Mouse (Mus musculus): ENCODE measurements around the gene Rere.

The Rere gene

DNA sequence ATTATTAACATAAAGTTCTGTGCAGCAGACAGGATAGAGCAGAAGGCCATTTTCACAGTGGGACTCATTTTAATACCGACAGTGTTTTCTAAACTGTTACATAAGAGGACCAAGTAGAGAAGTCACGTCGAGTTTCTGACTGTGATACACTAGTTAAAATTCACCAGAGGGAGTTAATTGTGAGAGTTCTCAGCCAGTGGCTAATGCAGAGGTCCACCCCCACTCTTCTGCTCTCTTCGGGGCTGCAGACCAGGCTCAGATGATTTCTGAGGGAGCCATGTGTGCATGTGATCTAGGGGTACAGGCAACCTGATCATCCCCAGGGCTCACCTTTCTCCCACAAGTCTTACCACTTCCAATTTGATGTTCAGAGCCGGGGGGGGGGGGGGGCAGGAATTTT lies 281.8 kb downstream of the Rere start:
- DNase-seq = no peak

- peak; percentile 86 to 90 for DNase-seq
Measured at GRCm38 (mm10) chr4:150566193-150566592, 284.7 kb downstream of the Rere start.

- peak; percentile 74 to 78 for DNase-seq
Measured at GRCm38 (mm10) chr4:150568318-150569134, 287.1 kb downstream of the Rere start.

DNA sequence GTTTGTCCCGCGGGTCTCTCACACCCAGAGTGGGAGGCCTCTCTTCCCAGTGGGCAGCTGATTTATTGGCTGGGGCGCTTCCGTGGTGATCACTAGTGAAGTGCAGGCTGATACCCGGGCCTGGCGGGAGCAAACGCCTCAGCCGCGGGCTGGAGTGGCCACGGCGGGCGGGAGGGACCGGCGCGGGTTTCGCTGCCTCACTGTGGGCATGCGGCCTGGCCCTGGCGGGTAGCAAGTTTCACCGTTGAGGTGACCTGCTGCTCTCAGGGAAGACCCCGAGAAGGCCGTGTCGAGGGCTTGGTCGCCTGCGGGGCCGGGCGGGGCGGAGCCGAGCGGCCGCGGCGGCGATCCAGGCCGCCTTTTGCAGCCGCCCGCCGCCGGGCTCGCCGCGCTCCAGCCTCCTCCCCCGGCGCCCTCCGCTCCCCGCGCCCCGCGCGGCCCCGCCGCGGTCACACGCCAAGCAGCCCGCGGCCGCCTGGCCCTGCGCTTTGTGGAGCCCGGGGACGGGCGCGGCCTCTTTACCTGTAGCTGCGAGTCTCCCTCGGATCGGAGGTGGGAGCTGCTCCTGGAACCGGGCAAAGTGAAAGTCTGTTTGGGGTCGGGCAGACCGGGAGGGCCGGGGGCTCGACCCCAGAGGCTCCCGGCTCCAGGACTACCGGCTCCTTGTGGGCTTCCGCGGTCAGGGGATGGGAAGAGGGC lies 287.8 kb downstream of the Rere start:
- peak; percentile 75 to 82 for DNase-seq

DNA sequence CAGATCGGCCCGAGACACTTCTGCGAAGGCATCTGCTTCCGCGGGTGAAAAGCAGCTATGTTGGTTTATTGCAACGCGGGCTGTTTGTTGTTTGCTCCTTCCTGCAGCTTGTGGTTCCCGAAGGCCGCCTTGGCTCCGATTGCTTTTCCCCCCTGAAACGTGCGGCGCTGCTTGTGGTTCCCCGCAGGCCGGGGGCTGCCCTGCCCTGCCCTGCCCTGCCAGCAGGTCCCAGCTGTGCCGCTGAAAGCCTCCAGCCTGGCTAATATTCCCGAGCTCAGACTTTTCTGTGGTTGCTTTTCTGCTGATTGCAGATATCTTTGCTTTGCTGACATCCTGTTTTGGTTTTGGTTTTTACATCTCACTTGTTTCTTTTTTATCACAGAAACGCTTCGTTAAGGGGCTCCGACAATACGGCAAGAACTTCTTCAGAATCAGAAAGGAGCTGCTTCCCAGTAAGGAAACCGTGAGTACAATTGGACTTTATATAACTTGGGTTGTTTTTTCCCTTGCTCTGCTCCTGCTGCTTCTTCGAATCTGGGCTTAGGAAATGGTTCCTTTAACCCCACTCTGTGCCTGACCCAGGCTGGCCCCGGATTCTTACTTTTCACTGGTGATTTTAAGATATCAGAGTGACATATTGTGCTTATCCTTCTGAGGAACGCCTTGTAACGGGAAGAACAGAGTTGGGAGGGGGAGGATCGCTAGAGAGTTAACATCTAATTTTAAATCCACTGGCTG lies 288.6 kb downstream of the Rere start:
- peak in 1 of 2 experiments; percentile 45 for DNase-seq

DNA sequence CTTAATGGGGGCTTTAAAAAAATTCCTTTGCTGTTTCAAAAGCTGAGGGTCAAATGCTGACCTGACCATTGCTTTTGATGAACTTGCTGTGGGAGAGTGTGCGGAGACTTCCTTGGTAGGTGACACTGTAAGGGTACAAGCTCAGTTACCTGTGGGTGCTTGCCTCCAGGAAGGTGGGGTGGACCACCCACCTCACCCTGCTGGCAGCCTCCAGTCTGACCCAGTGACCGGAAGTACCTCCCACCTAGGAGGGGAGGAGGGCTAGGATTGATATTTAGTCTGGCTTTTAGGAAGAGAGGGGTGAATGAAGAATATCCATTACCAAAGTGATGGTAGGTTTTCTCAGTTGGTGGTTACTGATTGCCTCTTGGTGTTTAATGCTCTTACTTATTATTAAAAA lies 289.3 kb downstream of the Rere start:
- no peak for DNase-seq

DNA sequence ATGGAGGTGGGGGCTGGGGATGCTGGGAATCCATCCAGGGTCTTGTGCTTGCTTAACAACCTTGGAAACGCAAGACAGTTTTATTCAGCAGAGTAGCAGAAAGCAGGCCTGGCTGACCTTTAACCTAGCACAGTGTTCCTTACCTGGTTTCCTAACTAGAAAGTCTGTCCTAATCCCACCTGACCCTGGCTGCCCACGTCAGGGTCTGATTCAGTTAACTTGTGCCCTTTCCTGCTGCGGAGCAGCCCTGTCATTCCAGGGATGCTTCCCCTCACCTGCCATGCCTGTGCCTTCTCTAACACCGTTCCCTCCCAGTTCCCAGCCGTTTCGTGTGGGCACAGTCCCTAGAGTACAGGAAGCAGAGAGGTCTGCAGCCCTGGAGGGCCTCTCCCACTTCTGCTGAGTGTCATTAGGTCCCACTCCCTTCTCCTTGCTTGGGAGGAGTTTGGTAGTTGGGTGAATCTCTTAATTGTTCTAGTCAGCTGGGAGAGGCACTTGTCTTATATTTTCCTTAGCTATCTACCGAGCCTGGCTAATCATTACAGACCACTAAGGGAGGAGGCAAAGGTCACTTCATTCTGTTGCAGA lies 290.8 kb downstream of the Rere start:
- no peak for DNase-seq

DNA sequence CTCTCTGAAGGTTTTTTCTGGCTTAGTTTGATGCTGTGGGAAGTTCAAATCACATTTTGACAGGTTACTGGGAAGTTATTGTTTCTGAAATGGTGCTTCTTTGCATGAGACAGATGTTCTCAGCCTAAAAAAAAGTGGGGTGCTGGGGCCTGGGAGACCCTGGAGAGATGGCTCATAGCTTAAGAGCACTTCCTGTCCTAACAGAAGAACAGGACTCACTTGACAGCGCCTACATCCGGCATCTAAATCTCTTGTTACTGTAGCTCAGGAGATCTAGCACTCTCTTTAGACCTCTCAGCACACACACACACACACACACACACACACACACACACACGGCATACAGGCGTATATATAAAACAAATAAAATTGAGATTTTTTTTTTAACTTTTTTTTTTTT lies 291.5 kb downstream of the Rere start:
- peak; percentile 42 to 46 for DNase-seq

GRCm38 (mm10) chr4:150575363-150576092 lies 294.1 kb downstream of the Rere start:
- no peak for DNase-seq

- no peak for DNase-seq
Measured at GRCm38 (mm10) chr4:150576339-150576738, 294.9 kb downstream of the Rere start.

- no peak for DNase-seq
Measured at GRCm38 (mm10) chr4:150578021-150578420, 296.6 kb downstream of the Rere start.

- DNase-seq = no peak
Measured at GRCm38 (mm10) chr4:150581931-150582723, 300.7 kb downstream of the Rere start.

DNA sequence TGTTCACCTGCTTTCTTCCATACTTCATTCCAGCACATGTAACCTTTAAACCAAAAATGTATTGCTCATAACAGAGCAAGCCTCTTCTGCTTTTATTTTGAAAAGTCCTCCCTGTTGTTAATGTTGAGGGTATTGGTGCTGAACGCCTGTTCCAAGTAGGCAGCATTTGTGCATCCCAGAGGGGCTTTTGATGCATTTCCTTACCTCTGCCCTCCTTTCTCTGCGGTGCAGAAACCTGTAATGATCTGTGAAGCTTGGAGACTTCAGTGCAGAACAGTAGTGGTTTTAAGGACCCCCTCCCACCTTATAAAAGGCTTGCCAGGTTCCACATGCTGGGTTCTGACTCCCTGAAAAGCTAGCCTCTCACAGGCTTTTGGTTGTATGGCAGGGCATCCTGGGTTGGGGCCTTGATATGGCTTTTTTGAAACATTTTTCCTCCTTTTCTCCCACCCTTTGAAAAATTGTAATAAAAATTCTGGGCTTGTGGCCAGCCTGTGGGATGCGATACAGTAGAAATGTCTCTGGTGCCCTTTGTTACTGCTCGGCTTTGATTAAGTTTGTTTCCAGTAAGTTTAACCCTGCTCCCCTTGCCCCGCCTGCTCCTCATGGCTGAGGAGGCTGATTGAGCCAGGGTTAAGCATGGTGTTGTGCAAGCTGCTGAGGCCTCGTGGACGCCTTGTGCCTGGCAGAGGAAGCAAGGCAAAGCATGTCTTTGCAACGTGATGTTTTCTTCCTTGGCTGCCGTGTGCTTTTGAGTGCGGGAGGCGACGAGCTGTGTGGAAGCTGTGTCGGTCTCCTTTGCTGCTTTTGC lies 301.7 kb downstream of the Rere start:
- DNase-seq = peak; percentile 23 to 26

DNA sequence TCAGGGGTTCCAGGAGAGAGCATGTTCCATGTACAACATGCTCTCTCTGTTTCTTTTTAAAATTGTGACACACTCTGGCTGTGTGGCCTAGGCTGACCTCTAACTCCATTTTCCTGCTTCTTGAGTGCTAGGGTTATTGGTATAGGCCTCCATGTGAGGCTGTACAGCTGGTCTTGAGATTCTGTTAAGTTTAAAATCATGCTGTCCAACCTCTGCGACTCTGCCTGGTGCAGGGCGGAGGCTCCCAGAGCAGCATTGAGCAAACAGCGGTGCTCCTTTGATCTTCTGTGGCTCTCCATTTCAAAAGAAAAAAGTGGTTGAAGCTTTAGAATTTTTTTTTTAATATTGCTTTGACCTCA lies 302.3 kb downstream of the Rere start:
- no peak for DNase-seq

GRCm38 (mm10) chr4:150585800-150586199 lies 304.4 kb downstream of the Rere start:
- DNase-seq = no peak

DNA sequence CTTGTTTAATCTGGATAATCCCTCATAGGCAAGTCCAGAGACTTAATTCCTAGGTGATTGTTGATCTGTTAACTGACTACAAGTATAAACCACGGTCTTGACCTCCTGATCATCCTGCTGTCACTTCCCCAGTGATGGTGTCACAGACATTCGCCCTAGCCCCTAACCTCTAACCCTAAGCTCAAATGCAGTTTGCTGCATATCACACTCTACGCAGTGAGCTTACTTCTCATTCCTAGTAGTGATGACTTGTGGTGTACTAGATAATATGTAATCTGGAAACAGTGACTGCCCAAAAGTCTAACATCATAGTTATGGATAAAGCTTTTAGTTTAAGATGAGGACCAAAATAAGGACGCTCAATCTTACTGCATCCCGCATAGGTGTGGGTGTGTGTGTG lies 304.8 kb downstream of the Rere start:
- DNase-seq = no peak

DNA sequence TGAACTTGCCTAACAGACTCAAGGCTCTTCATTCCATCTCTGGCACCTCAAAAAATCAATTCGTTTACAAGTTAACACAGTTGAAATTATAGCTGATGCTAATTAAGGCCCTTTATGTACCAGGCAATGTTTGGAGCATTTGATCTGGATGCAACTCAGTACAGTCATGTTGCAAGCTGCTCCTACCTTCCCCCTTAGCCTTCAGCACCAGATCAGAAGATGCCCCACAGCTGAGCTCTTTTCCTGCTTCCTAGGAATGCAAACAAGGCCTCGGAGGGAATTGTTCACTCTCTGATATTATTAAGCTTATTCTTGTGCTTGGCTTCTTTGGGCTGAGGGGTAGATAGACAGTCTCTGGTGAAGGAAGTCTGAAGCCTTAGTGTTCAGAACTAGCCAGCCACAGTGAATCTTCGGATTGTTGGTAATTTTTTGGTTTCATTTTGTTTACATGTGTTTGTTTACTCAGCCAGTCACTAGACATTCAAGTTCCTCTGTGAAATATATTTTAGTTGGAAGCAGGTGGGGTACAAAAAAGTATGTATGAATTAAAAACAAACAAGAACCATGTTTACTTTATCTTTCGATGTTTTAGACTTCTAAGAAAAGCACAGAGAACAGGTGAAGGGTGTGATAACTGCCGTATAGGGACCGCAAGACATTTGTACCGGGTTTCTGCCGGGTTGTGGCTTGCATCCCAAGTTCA lies 306.3 kb downstream of the Rere start:
- DNase-seq = no peak

- DNase-seq = no peak
Measured at GRCm38 (mm10) chr4:150588300-150588621, 306.8 kb downstream of the Rere start.

GRCm38 (mm10) chr4:150590621-150591282 lies 309.3 kb downstream of the Rere start:
- DNase-seq = no peak

- no peak for DNase-seq
Measured at GRCm38 (mm10) chr4:150591602-150592001, 310.2 kb downstream of the Rere start.

Measured in B cell, adult 2 months (primary cell).